Mouse (Mus musculus) MEL (cell line): ENCODE measurements around the gene Irgm1. TPM values are rescaled to one million over a fixed set of nuclear protein-coding genes. Genes with fewer than 3 reads are reported as not detected.

Experiments
- DNase-seq: peaks from one replicate; pipeline ENCODE4 v3.0.0; 2011; ENCODE audit warnings: low read depth, low spot score
- H3K27ac ChIP-seq: 2 replicates; pipeline ENCODE4 v1.5.1; 2012; ENCODE audit warnings: low read depth, mild to moderate bottlenecking, control low read depth, low read length, moderate library complexity; ENCODE audit not compliant: control insufficient read depth
- H3K27me3 ChIP-seq, 2 experiments: fragments of 150-350 bp in 1 of 2; sonication (generic) in 1 of 2; 2 replicates each; pipeline ENCODE4 v1.6.1; 2012; ENCODE audit warnings: low read length in 2 of 2, mild to moderate bottlenecking in 2 of 2, improper control_type of control experiment in 1 of 2, moderate library complexity in 1 of 2; ENCODE audit not compliant: insufficient read depth in 2 of 2, control insufficient read depth in 1 of 2
- H3K36me3 ChIP-seq, 2 experiments: 2 replicates each; pipeline ENCODE4 v1.6.1; 2012 to 2014; ENCODE audit warnings: low read length in 2 of 2, improper control_type of control experiment in 1 of 2, inconsistent platforms in 1 of 2, mild to moderate bottlenecking in 1 of 2; ENCODE audit not compliant: insufficient read depth in 2 of 2, control insufficient read depth in 1 of 2
- H3K4me1 ChIP-seq, 2 experiments: fragments of 150-350 bp in 1 of 2; sonication (generic) in 1 of 2; 2 replicates each; pipeline ENCODE4 v1.6.1; 2012; ENCODE audit warnings: low read length in 2 of 2, improper control_type of control experiment in 1 of 2, mild to moderate bottlenecking in 1 of 2; ENCODE audit not compliant: insufficient read depth in 2 of 2, control insufficient read depth in 1 of 2
- H3K4me3 ChIP-seq, 2 experiments: fragments of 150-350 bp in 1 of 2; sonication (generic) in 1 of 2; 2 replicates each; pipeline ENCODE4 v1.5.1; 2012; ENCODE audit warnings: low read depth in 2 of 2, low read length in 2 of 2, mild to moderate bottlenecking in 2 of 2, moderate library complexity in 2 of 2, control low read depth in 1 of 2, improper control_type of control experiment in 1 of 2; ENCODE audit not compliant: control insufficient read depth in 1 of 2, insufficient read depth in 1 of 2
- H3K79me2 ChIP-seq: 2 replicates; pipeline ENCODE4 v1.6.1; 2012; ENCODE audit warnings: mild to moderate bottlenecking, low read length, moderate library complexity; ENCODE audit not compliant: control insufficient read depth, poor library complexity, insufficient read depth
- H3K9ac ChIP-seq: 2 replicates; pipeline ENCODE4 v1.6.1; 2012; ENCODE audit warnings: low read depth, mild to moderate bottlenecking, control low read depth, low read length, moderate library complexity; ENCODE audit not compliant: control insufficient read depth, poor library complexity, severe bottlenecking
- H3K9me3 ChIP-seq: fragments of 150-350 bp; sonication (generic); replicated peaks from 2 replicates; pipeline ENCODE4 v1.6.1; 2012; ENCODE audit warnings: mild to moderate bottlenecking, low read length, improper control_type of control experiment, moderate library complexity; ENCODE audit not compliant: insufficient read depth
- BHLHE40 ChIP-seq: IDR thresholded peaks from 2 replicates; pipeline ENCODE4 v1.6.1; 2012; ENCODE audit warnings: low read depth, mild to moderate bottlenecking, inconsistent platforms, low read length, improper control_type of control experiment, borderline replicate concordance
- CHD2 ChIP-seq: IDR thresholded peaks from 2 replicates; pipeline ENCODE4 v1.6.1; 2011; ENCODE audit warnings: low read length, improper control_type of control experiment
- CTCF ChIP-seq, 3 experiments: IDR thresholded peaks in 2 of 3; conservative IDR thresholded peaks in 1 of 3; 2 replicates each; pipeline ENCODE4 v1.5.1; 2011 to 2012; ENCODE audit warnings: low read length in 3 of 3, low read depth in 2 of 3, mild to moderate bottlenecking in 2 of 3, improper control_type of control experiment in 1 of 3, inconsistent platforms in 1 of 3, mixed read lengths in 1 of 3, moderate library complexity in 1 of 3; ENCODE audit not compliant: control insufficient read depth in 1 of 3, insufficient read depth in 1 of 3, poor library complexity in 1 of 3, severe bottlenecking in 1 of 3
- ELF1 ChIP-seq: IDR thresholded peaks from 2 replicates; pipeline ENCODE4 v1.6.1; 2014; ENCODE audit warnings: low read depth, mild to moderate bottlenecking, inconsistent platforms, low read length, improper control_type of control experiment, moderate library complexity
- EP300 ChIP-seq, 2 experiments: IDR thresholded peaks; 2 replicates each; pipeline ENCODE4 v1.6.1; 2011; ENCODE audit warnings: improper control_type of control experiment in 2 of 2, low read length in 2 of 2, low read depth in 1 of 2, mild to moderate bottlenecking in 1 of 2
- ETS1 ChIP-seq: IDR thresholded peaks from 2 replicates; pipeline ENCODE4 v1.6.1; 2012; ENCODE audit warnings: low read depth, mild to moderate bottlenecking, inconsistent platforms, low read length, improper control_type of control experiment, moderate library complexity
- HCFC1 ChIP-seq: IDR thresholded peaks from 2 replicates; pipeline ENCODE4 v1.6.1; 2012; ENCODE audit warnings: low read depth, mild to moderate bottlenecking, inconsistent platforms, low read length, improper control_type of control experiment, moderate library complexity
- JUND ChIP-seq: IDR thresholded peaks from 2 replicates; pipeline ENCODE4 v1.6.1; 2011; ENCODE audit warnings: low read depth, mild to moderate bottlenecking, improper control_type of control experiment, low read length
- MAFK ChIP-seq: IDR thresholded peaks from 2 replicates; pipeline ENCODE4 v1.6.1; 2011; ENCODE audit warnings: low read depth, mild to moderate bottlenecking, low read length, improper control_type of control experiment, borderline replicate concordance
- MAX ChIP-seq: IDR thresholded peaks from 2 replicates; pipeline ENCODE4 v1.6.1; 2011; ENCODE audit warnings: low read length, improper control_type of control experiment
- MAZ ChIP-seq: IDR thresholded peaks from 2 replicates; pipeline ENCODE4 v1.6.1; 2012; ENCODE audit warnings: low read depth, mild to moderate bottlenecking, inconsistent platforms, low read length, improper control_type of control experiment
- MEF2A ChIP-seq: IDR thresholded peaks from 2 replicates; pipeline ENCODE4 v1.6.1; 2014; ENCODE audit warnings: low read depth, mild to moderate bottlenecking, inconsistent platforms, low read length, improper control_type of control experiment; ENCODE audit not compliant: poor library complexity, insufficient replicate concordance, severe bottlenecking; ENCODE audit errors: extremely low read depth
- MXI1 ChIP-seq: IDR thresholded peaks from 2 replicates; pipeline ENCODE4 v1.6.1; 2011; ENCODE audit warnings: mild to moderate bottlenecking, low read depth, low read length, improper control_type of control experiment
- MYB ChIP-seq: IDR thresholded peaks from 2 replicates; pipeline ENCODE4 v1.6.1; 2011; ENCODE audit warnings: mild to moderate bottlenecking, low read depth, low read length, improper control_type of control experiment
- MYC ChIP-seq: IDR thresholded peaks from 2 replicates; pipeline ENCODE4 v1.6.1; 2011; ENCODE audit warnings: low read depth, mild to moderate bottlenecking, low read length, improper control_type of control experiment, moderate library complexity
- NRF1 ChIP-seq: IDR thresholded peaks from 2 replicates; pipeline ENCODE4 v1.6.1; 2014; ENCODE audit warnings: low read depth, mild to moderate bottlenecking, inconsistent platforms, low read length, improper control_type of control experiment, moderate library complexity; ENCODE audit not compliant: poor library complexity, insufficient read depth, severe bottlenecking
- POLR2A ChIP-seq, 2 experiments: IDR thresholded peaks; 2 replicates each; pipeline ENCODE4 v1.6.1; 2011 to 2012; ENCODE audit warnings: low read length in 2 of 2, mild to moderate bottlenecking in 2 of 2, control low read depth in 1 of 2, improper control_type of control experiment in 1 of 2, low read depth in 1 of 2, moderate library complexity in 1 of 2; ENCODE audit not compliant: control insufficient read depth in 1 of 2, insufficient read depth in 1 of 2, poor library complexity in 1 of 2
- POLR2AphosphoS2 ChIP-seq: IDR thresholded peaks from 2 replicates; pipeline ENCODE4 v1.6.1; 2011; ENCODE audit warnings: low read length, improper control_type of control experiment
- POLR2AphosphoS5 ChIP-seq: IDR thresholded peaks from 2 replicates; pipeline ENCODE4 v1.6.1; 2012; ENCODE audit warnings: low read depth, borderline replicate concordance, mild to moderate bottlenecking, inconsistent platforms, low read length, moderate library complexity, mixed read lengths
- RCOR1 ChIP-seq: IDR thresholded peaks from 2 replicates; pipeline ENCODE4 v1.6.1; 2012; ENCODE audit warnings: low read depth, mild to moderate bottlenecking, inconsistent platforms, low read length, improper control_type of control experiment
- SIN3A ChIP-seq: IDR thresholded peaks from 2 replicates; pipeline ENCODE4 v1.6.1; 2012; ENCODE audit warnings: low read length, improper control_type of control experiment, inconsistent platforms
- SMC3 ChIP-seq: IDR thresholded peaks from 2 replicates; pipeline ENCODE4 v1.6.1; 2011; ENCODE audit warnings: low read depth, low read length, improper control_type of control experiment
- TAL1 ChIP-seq: IDR thresholded peaks from 2 replicates; pipeline ENCODE4 v1.6.1; 2012; ENCODE audit warnings: mild to moderate bottlenecking, inconsistent platforms, low read length, moderate library complexity, mixed read lengths
- TBP ChIP-seq: IDR thresholded peaks from 2 replicates; pipeline ENCODE4 v1.8.0; 2011; ENCODE audit warnings: low read depth, low read length, improper control_type of control experiment
- TCF12 ChIP-seq: IDR thresholded peaks from 2 replicates; pipeline ENCODE4 v1.6.1; 2014; ENCODE audit warnings: low read depth, mild to moderate bottlenecking, inconsistent platforms, low read length, improper control_type of control experiment, moderate library complexity
- USF2 ChIP-seq, 2 experiments: IDR thresholded peaks; 2 replicates each; pipeline ENCODE4 v1.6.1; 2011 to 2012; ENCODE audit warnings: improper control_type of control experiment in 2 of 2, low read length in 2 of 2, borderline replicate concordance in 1 of 2, inconsistent platforms in 1 of 2, low read depth in 1 of 2, mild to moderate bottlenecking in 1 of 2; ENCODE audit not compliant: insufficient read depth in 1 of 2
- ZC3H11A ChIP-seq: IDR thresholded peaks from 2 replicates; pipeline ENCODE4 v1.6.1; 2012; ENCODE audit warnings: low read depth, mild to moderate bottlenecking, inconsistent platforms, low read length, improper control_type of control experiment
- ZMIZ1 ChIP-seq: IDR thresholded peaks from 2 replicates; pipeline ENCODE4 v1.6.1; 2012; ENCODE audit warnings: low read depth, mild to moderate bottlenecking, inconsistent platforms, low read length, improper control_type of control experiment, moderate library complexity
- ZNF384 ChIP-seq: IDR thresholded peaks from 2 replicates; pipeline ENCODE4 v1.6.1; 2012; ENCODE audit warnings: low read depth, mild to moderate bottlenecking, inconsistent platforms, low read length, improper control_type of control experiment
- polyA plus RNA-seq, 2 experiments: library from polyadenylated mRNA; stranded (reverse) in 1 of 2; unstranded in 1 of 2; fragments of >175 nt in 1 of 2; fragments of >200 nt in 1 of 2; gene quantifications; 2 replicates each; pipeline versions ENCODE4 v1.2.1 to v1.2.4; 2012; ENCODE audit warnings: low replicate concordance in 2 of 2, low read depth in 1 of 2; ENCODE audit not compliant: insufficient read length in 2 of 2, insufficient read depth in 1 of 2, missing spikeins in 1 of 2
- total RNA-seq: library from RNA; depleted of rRNA; stranded (reverse); fragments of 300-350 nt; gene quantifications from 2 replicates; pipeline ENCODE4 v1.2.3, GENCODE M21; 2012

Gene Irgm1
- total and polyA plus RNA-seq, 3 experiments = 10.0 to 10.7 TPM; not detected in 1

DNA sequence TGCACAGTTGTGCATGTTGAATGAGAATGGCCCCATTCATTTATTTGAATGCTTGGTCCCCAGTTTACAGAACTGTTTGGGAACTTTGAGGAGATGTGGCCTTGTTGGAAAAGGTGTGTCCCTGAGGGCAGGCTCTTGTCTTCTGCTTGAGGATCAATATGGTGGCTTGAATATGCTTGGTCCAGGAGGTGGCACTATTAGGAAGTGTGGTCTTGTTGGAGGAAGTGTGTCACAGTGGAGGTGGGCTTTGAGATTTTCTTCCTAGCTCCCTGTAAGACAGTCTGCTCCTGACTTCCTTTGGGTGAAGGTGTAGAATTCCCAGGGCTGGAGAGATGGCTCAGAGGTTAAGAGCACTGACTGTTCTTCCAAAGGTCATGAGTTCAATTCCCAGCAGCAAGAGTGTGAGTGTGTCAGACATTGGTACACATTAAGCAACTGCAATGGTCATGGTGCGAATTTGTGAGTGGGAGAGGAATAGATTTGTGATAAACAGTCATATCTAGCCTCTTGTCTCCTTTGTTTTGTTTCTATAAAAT is 8.6 kb downstream of the Irgm1 start:
- DNase-seq = peak; percentile 44
- no peaks in the 10 kb centered on the region for H3K9me3 ChIP-seq

DNA sequence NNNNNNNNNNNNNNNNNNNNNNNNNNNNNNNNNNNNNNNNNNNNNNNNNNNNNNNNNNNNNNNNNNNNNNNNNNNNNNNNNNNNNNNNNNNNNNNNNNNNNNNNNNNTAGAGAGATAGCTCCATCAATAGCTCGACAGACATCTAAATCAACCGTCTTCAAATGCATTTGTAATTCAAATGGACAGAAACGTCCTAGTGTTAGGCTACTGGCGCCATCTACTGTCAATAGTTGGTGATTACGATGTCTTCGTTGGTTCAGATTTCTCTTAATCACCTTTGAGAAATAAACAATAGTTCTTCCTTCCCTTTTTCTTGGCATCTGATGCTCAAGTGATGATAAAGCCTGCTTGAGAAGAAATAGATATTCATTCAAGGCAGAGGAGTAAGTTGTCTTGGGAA is 12.5 kb downstream of the Irgm1 start:
- Histone ChIP-seq H3K4me1 (0 out of 4 replicates have a peak, but pooled peaks cover 0 to 6% of the 10 kb centered on the region in 2 experiments), H3K27ac (no peak overlapping the region), H3K27me3 (no peaks in the 10 kb centered on the region), H3K36me3 (peaks cover 0 to 4% of the 10 kb centered on the region in 2 experiments; a peak in 1 of 4 replicates), H3K9me3 (no peaks in the 10 kb centered on the region), H3K9ac (no peak overlapping the region), H3K4me3 (peak overlapping the region; percentile 4 to 36; a peak in 3 of 4 replicates), H3K79me2 (no peaks in the 10 kb centered on the region)
- DNase-seq = peak; percentile 94
- TF ChIP-seq MXI1 = peak; percentile 62
- peak; percentile 52; the same call in 1 of the 2 replicates for TF ChIP-seq ETS1
- TF ChIP-seq ZC3H11A = peak; percentile 96
- TF ChIP-seq JUND = peak; percentile 78; the same call in 1 of the 2 replicates
- peak; percentile 30 to 99 (median 73); a peak in 4 of 6 replicates for TF ChIP-seq CTCF (IDR thresholded peaks at IDR 0.05 in 2 of 3, conservative IDR thresholded peaks at IDR 0.05 in 1 of 3; ENCODE audit: control insufficient read depth in 1 of 3, insufficient read depth in 1 of 3, low read depth in 2 of 3, low read length in 3 of 3, poor library complexity in 1 of 3, severe bottlenecking in 1 of 3)
- peak; percentile 96 for TF ChIP-seq SIN3A
- peak; percentile 37 to 54; a peak in 1 of 4 replicates for TF ChIP-seq EP300 (IDR thresholded peaks at IDR 0.05; ENCODE audit: low read depth in 1 of 2, low read length in 2 of 2)
- TF ChIP-seq ZMIZ1 = no peak
- TF ChIP-seq MYC = peak; percentile 82; the same call in 1 of the 2 replicates
- TF ChIP-seq MAX = peak; percentile 78
- TF ChIP-seq MEF2A = no peak
- TF ChIP-seq POLR2AphosphoS2 = no peak
- peak; percentile 72 for TF ChIP-seq ZNF384
- TF ChIP-seq ELF1 = no peak
- TF ChIP-seq HCFC1 = peak; percentile 58; the same call in 1 of the 2 replicates
- no peak for TF ChIP-seq TAL1
- peak; percentile 68 for TF ChIP-seq BHLHE40
- no peak for TF ChIP-seq CHD2
- TF ChIP-seq POLR2AphosphoS5 = no peak
- no peak; the same call in 1 of the 2 replicates for TF ChIP-seq MYB
- TF ChIP-seq USF2 (IDR thresholded peaks at IDR 0.05; ENCODE audit: borderline replicate concordance in 1 of 2, insufficient read depth in 1 of 2, low read depth in 1 of 2, low read length in 2 of 2) = no peak
- TF ChIP-seq TCF12 = peak; percentile 56; the same call in 1 of the 2 replicates
- TF ChIP-seq RCOR1 = peak; percentile 84
- TF ChIP-seq SMC3 = peak; percentile 95
- peak; percentile 71; the same call in 1 of the 2 replicates for TF ChIP-seq MAZ
- TF ChIP-seq MAFK = 0 out of 2 replicates have a peak, but pooled peaks have one; percentile 29
- no peak for TF ChIP-seq POLR2A (IDR thresholded peaks at IDR 0.05; ENCODE audit: control insufficient read depth in 1 of 2, insufficient read depth in 1 of 2, low read depth in 1 of 2, low read length in 2 of 2, poor library complexity in 1 of 2)

More for the DNA sequence above, 8.6 kb downstream of the Irgm1 start:
- H3K27ac ChIP-seq = no peak overlapping the region
- no peak overlapping the region for H3K9ac ChIP-seq
- H3K27me3 ChIP-seq = no peaks in the 10 kb centered on the region
- H3K36me3 ChIP-seq = no peaks in the 10 kb centered on the region; a peak in 2 of 4 replicates
- no peak for TF ChIP-seq NRF1
- TF ChIP-seq CTCF (IDR thresholded peaks at IDR 0.05 in 2 of 3, conservative IDR thresholded peaks at IDR 0.05 in 1 of 3; ENCODE audit: control insufficient read depth in 1 of 3, insufficient read depth in 1 of 3, low read depth in 2 of 3, low read length in 3 of 3, poor library complexity in 1 of 3, severe bottlenecking in 1 of 3) = peak in 1 of 3 experiments; percentile 33; a peak in 2 of 6 replicates
- TF ChIP-seq MEF2A = no peak
- peak; percentile 46 for TF ChIP-seq SMC3
- TF ChIP-seq TBP = peak; percentile 98
- TF ChIP-seq TCF12 = no peak
- no peak for TF ChIP-seq RCOR1
- no peak for TF ChIP-seq ELF1
- no peak overlapping the region for H3K4me3 ChIP-seq
- no peaks in the 10 kb centered on the region for H3K4me1 ChIP-seq
- no peaks in the 10 kb centered on the region for H3K79me2 ChIP-seq
